Mouse (Mus musculus) cerebral cortex, adult 2 months (tissue): ENCODE data around the gene Olfr135.

Source experiments
- WGBS: fragments of 180-500 bp; shearing (Covaris S2); methylation state at CpG from one replicate; pipeline ENCODE4 v1.1.7; 2018; 5-methylcytosine and 5-hydroxymethylcytosine counted together

The Olfr135 gene

GRCm38 (mm10) chr17:38204035-38204434 lies at the start of gene Olfr135:
Gene Olfr135 (plus strand): TSS chr17:38204335.
- WGBS, result 90% methylated on average over 1 of the region's 1 CpGs

GRCm38 (mm10) chr17:38171088-38171487 lies 33.0 kb upstream of the Olfr135 start, which contains the start of gene Olfr134:
Gene Olfr134 (plus strand): TSS chr17:38171388.
- 76% methylated on average over 3 of the region's 3 CpGs for WGBS
